Comparison of ENCODE assay signal across 9 mouse cellular contexts in genomic region chr4:150966556-150966955, GRCm38 (mm10). TPM values are rescaled to one million over a fixed set of nuclear protein-coding genes. Genes with fewer than 3 reads are reported as not detected.
DNase-seq lines count a peak whose midpoint lies in the region; ATAC-seq and TF ChIP-seq lines count a peak whose summit lies in the region.
"Had no signal": no experiment of that assay in that cellular context is flagged by ENCODE, and none has a peak within 500 bp of the region (broad histone marks: within the 10 kb centered on the region; RNA-seq: fewer than 3 reads in every experiment).

No protein-coding gene starts in this region.

- H3K27me3 ChIP-seq in CH12.LX (replicated peaks): no peaks in the 10 kb centered on the region

- TF ChIP-seq RAD21 in CH12.LX (IDR thresholded peaks at IDR 0.05; ENCODE audit: low read depth, low read length): peak; percentile 93

- ATAC-seq in erythroid progenitor cell, adult 5-6 weeks (replicated peaks; ENCODE audit: low FRiP score, poor library complexity, severe bottlenecking): 0 out of 2 replicates have a peak, but pooled peaks have one; percentile 35

- peaks cover 1% of the 10 kb centered on the region for H3K9me3 ChIP-seq in CH12.LX (replicated peaks; ENCODE audit: low read length)

- H3K79me2 ChIP-seq in CH12.LX (replicated peaks; ENCODE audit: control insufficient read depth, extremely low read depth, insufficient read depth, poor library complexity, severe bottlenecking): no peaks in the 10 kb centered on the region

- TF ChIP-seq POLR2A in CH12.LX (IDR thresholded peaks at IDR 0.05; ENCODE audit: low read depth, low read length): no peak

- no peak overlapping the region for H3K27ac ChIP-seq in CH12.LX (ENCODE audit: insufficient read depth, low read depth)

- dilution Hi-C loops in CH12.LX (cut with MboI; ENCODE audit: extremely low pct_ligation_motif_present, extremely low pct_unique_long_range_greater_than_20kb, low sequenced_read_pairs): no loop called here

- H3K4me1 ChIP-seq in CH12.LX (ENCODE audit: control insufficient read depth in 1 of 2, insufficient read depth in 2 of 2): peaks cover 0 to 18% of the 10 kb centered on the region in 2 experiments; a peak in 2 of 4 replicates

- peak; percentile 62 for DNase-seq in gastrocnemius, postnatal 10 days
- DNase-seq in gastrocnemius, postnatal 4 days (ENCODE audit: low spot score in 2 of 2): no peak
- DNase-seq in CH12.LX (ENCODE audit: extremely low read depth): peak; percentile 80
- DNase-seq in brain, adult 2 months (ENCODE audit: low read depth, low spot score): peak; percentile 69
- peak; percentile 73 to 80 for DNase-seq in layer of hippocampus, postnatal 14 days (ENCODE audit: low spot score in 2 of 2)
- peak; percentile 59 for DNase-seq in mesoderm, embryonic 11.5 days (ENCODE audit: low read depth, low spot score)
- peak; percentile 68 for DNase-seq in thymus, postnatal 0 days (ENCODE audit: low spot score)

- in situ Hi-C loops in CH12.LX (cut with MboI; ENCODE audit: low pct_ligation_motif_present, low pct_unique_long_range_greater_than_20kb, low sequenced_read_pairs): loop anchor here (5.0 to 10.0 kb wide), 3 partner anchors 41 to 176 kb away; no protein-coding TSS in a partner anchor

- H3K9ac ChIP-seq in CH12.LX (ENCODE audit: insufficient read depth, low read depth): no peak overlapping the region

- TF ChIP-seq EP300 in CH12.LX (IDR thresholded peaks at IDR 0.05; ENCODE audit: low read length): no peak

- peak; percentile 70 to 97 for TF ChIP-seq CTCF in CH12.LX (conservative IDR thresholded peaks at IDR 0.05 in 1 of 2, IDR thresholded peaks at IDR 0.05 in 1 of 2; ENCODE audit: low read depth in 2 of 2, low read length in 2 of 2)

- peak overlapping the region; percentile 47 for H3K4me2 ChIP-seq in CH12.LX (ENCODE audit: insufficient read depth, low read depth, poor library complexity, severe bottlenecking)

- no peaks in the 10 kb centered on the region for H3K36me3 ChIP-seq in CH12.LX (replicated peaks in 1 of 2; ENCODE audit: control insufficient read depth in 1 of 2, insufficient read depth in 1 of 2, low read length in 1 of 2)

- H3K4me3 ChIP-seq in CH12.LX (replicated peaks in 1 of 3; ENCODE audit: low read depth in 2 of 3, low read length in 2 of 3, poor library complexity in 1 of 3): no peak overlapping the region

TF ChIP-seq in CH12.LX, 34 proteins besides CTCF, POLR2A, EP300 and RAD21:
- TF ChIP-seq ZC3H11A (IDR thresholded peaks at IDR 0.05; ENCODE audit: low read depth, low read length) (peak; percentile 54), SIN3A (IDR thresholded peaks at IDR 0.05; ENCODE audit: low read length) (no peak), SMC3 (IDR thresholded peaks at IDR 0.05; ENCODE audit: low read depth, low read length) (peak; percentile 87)
TF ChIP-seq in CH12.LX: peak in this region for 2.

RNA-seq across cellular contexts. Expression of gene Uts2, which starts 30.3 kb away (rescaled TPM):
- not detected for total RNA-seq in gastrocnemius, postnatal 10 days (2021)
- total RNA-seq in gastrocnemius, postnatal 4 days (2021): not detected
- not detected in 2 replicates for total RNA-seq in CH12.LX (2012; rRNA removed)
- not detected in 2 replicates for total RNA-seq in CH12.LX (2014; rRNA removed)
- not detected in 2 replicates for polyA plus RNA-seq in CH12.LX (2012; ENCODE audit: insufficient read length, low read depth)
- not detected in 2 replicates for total RNA-seq in erythroid progenitor cell, adult 5-6 weeks (2015; ENCODE audit: low replicate concordance)
- not detected in 2 replicates for total RNA-seq in erythroid progenitor cell, adult 5-6 weeks (2017; ENCODE audit: low replicate concordance)
- total RNA-seq in layer of hippocampus, postnatal 14 days (2021): not detected
- polyA plus RNA-seq in thymus, postnatal 0 days (2015; fragmentation: Nextera tagmentation; extraction: Ambion mirVana): 0.47 TPM in 1 of 2 replicates, not detected in the other
- polyA plus RNA-seq: lung, embryonic 16.5 days had no signal

RNA-seq across cellular contexts. Expression of gene Tnfrsf9, which starts 52.2 kb away (rescaled TPM):
- total RNA-seq in gastrocnemius, postnatal 10 days (2021): under 1 TPM in 1 of 2 experiments, not detected in 1; 0.27 TPM
- total RNA-seq in gastrocnemius, postnatal 4 days (2021): under 1 TPM; 0.17 to 0.57 TPM
- total RNA-seq in CH12.LX (2012; rRNA removed): 2.5 and 3.1 TPM in 2 replicates
- 2.1 and 2.2 TPM in 2 replicates for total RNA-seq in CH12.LX (2014; rRNA removed)
- polyA plus RNA-seq in CH12.LX (2012; ENCODE audit: insufficient read length, low read depth): 2.8 and 2.9 TPM in 2 replicates
- 6.7 TPM in 1 of 2 replicates, not detected in the other for total RNA-seq in erythroid progenitor cell, adult 5-6 weeks (2015; ENCODE audit: low replicate concordance)
- total RNA-seq in erythroid progenitor cell, adult 5-6 weeks (2017; ENCODE audit: low replicate concordance): 1.3 TPM in 1 of 2 replicates, not detected in the other
- total RNA-seq in layer of hippocampus, postnatal 14 days (2021): under 1 TPM; 0.37 to 0.52 TPM
- 8.5 and 9.6 TPM in 2 replicates for polyA plus RNA-seq in thymus, postnatal 0 days (2015; fragmentation: Nextera tagmentation; extraction: Ambion mirVana)

RNA-seq across cellular contexts. Expression of gene Park7, which starts 52.3 kb away (rescaled TPM):
- total RNA-seq in gastrocnemius, postnatal 10 days (2021): 100 to 1,000 TPM; 427 to 492 TPM
- total RNA-seq in gastrocnemius, postnatal 4 days (2021): 100 to 1,000 TPM; 247 to 274 TPM
- total RNA-seq in CH12.LX (2012; rRNA removed): 476 and 495 TPM in 2 replicates
- total RNA-seq in CH12.LX (2014; rRNA removed): 337 and 374 TPM in 2 replicates
- polyA plus RNA-seq in CH12.LX (2012; ENCODE audit: insufficient read length, low read depth): 555 and 674 TPM in 2 replicates
- total RNA-seq in erythroid progenitor cell, adult 5-6 weeks (2015; ENCODE audit: low replicate concordance): 32.4 and 104 TPM in 2 replicates
- 61.9 and 62.5 TPM in 2 replicates for total RNA-seq in erythroid progenitor cell, adult 5-6 weeks (2017; ENCODE audit: low replicate concordance)
- 100 to 1,000 TPM; 240 to 248 TPM for total RNA-seq in layer of hippocampus, postnatal 14 days (2021)
- 509 and 526 TPM in 2 replicates for polyA plus RNA-seq in thymus, postnatal 0 days (2015; fragmentation: Nextera tagmentation; extraction: Ambion mirVana)

Comparison
In these comparisons a context has a peak if more than half of its experiments do, and no peak if none do; other contexts are left out.
1. DNase-seq: peak in gastrocnemius, postnatal 10 days (single experiment), CH12.LX (single experiment), brain, adult 2 months (single experiment), layer of hippocampus, postnatal 14 days (2 of 2), mesoderm, embryonic 11.5 days (single experiment) and thymus, postnatal 0 days (single experiment); none in gastrocnemius, postnatal 4 days (0 of 2).